Mouse (Mus musculus): ENCODE measurements around the gene Adamtsl5.

DNA sequence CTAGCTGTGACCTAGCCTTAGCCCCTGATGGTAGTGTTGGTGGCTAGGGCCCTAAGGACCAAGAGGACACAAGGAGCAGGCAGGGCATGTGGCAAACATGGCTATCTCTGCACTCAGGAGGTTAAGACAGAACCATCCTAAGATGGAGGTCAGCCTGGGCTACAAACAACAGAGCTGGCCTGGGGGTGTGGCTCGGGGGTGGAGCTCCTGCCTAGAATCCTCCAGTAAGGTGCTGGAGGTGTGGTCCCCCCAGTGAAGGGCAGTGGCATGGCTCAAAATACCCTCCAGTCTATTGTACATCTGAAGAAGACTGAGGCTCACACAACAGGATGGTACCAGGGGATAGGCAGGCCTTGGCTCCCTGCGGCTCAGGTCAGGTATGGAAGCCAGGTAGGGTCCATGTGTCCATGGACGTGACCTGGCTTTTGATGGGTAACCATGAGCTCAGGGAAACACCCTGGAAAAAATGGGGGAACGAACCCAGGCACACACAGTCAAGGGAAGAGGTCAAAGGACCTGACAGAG lies 36.0 kb upstream of the Adamtsl5 start:
- TF ChIP-seq GATA1 (IDR thresholded peaks at IDR 0.05; ENCODE audit: borderline replicate concordance, low read length): no peak
- TF ChIP-seq FLI1 (IDR thresholded peaks at IDR 0.05; ENCODE audit: low read length): no peak

Measured in megakaryocyte, embryonic 14.5 days (primary cell).